Mouse (Mus musculus) bone marrow macrophage, adult 2 months (primary cell): Measurements from ENCODE around the gene Cpt2.

Experiments
- CTCF ChIP-seq: IDR thresholded peaks from 2 replicates; pipeline ENCODE4 v1.5.1; 2012; ENCODE audit warnings: low read depth, mild to moderate bottlenecking, low read length, moderate library complexity
- POLR2A ChIP-seq: IDR thresholded peaks from 2 replicates; pipeline ENCODE4 v1.6.1; 2012; ENCODE audit warnings: mild to moderate bottlenecking, low read depth, low read length, borderline replicate concordance

GRCm38 (mm10) chr4:107962792-107963191, 39.4 kb upstream of the Cpt2 start:
- no peak for TF ChIP-seq CTCF
- no peak for TF ChIP-seq POLR2A
